Comparison of ENCODE assay signal across 17 mouse cellular contexts in genomic region chr7:133919306-133919705, GRCm38 (mm10).
A peak's percentile ranks its signal among the peaks of the same experiment; 100 is the strongest.
DNase-seq lines count a peak whose midpoint lies in the region; ATAC-seq lines count a peak whose summit lies in the region.
"Had no signal": no experiment of that assay in that cellular context is flagged by ENCODE, and none has a peak within 500 bp of the region (broad histone marks: within the 10 kb centered on the region; RNA-seq: fewer than 3 reads in every experiment).

No protein-coding gene starts in this region.

- no peaks in the 10 kb centered on the region for H3K9me3 ChIP-seq in forebrain, embryonic 11.5 days (ENCODE audit: control insufficient read depth, low read length)
- no peaks in the 10 kb centered on the region for H3K9me3 ChIP-seq in forebrain, embryonic 16.5 days (ENCODE audit: control insufficient read depth, low read length)

- intact Hi-C loops in heart, postnatal 25 days (cut with DNase I), result no loop called here

- no peak overlapping the region for H3K4me3 ChIP-seq in forebrain, embryonic 11.5 days (ENCODE audit: low read depth, low read length)
- H3K4me3 ChIP-seq in forebrain, embryonic 16.5 days (replicated peaks; ENCODE audit: low read length), result no peak overlapping the region

- no peak overlapping the region for H3K4me2 ChIP-seq in forebrain, embryonic 11.5 days (ENCODE audit: low read depth, low read length, severe bottlenecking)
- no peak overlapping the region for H3K4me2 ChIP-seq in forebrain, embryonic 16.5 days (ENCODE audit: low read length)

- WGBS in forebrain, embryonic 11.5 days, result 71% methylated on average over 5 of the region's 5 CpGs
- whole genome bisulfite sequencing in forebrain, embryonic 16.5 days, result 55% methylated on average over 5 of the region's 5 CpGs

- no peaks in the 10 kb centered on the region for H3K36me3 ChIP-seq in forebrain, embryonic 11.5 days (ENCODE audit: control insufficient read depth, insufficient read depth, low read length)
- no peaks in the 10 kb centered on the region for H3K36me3 ChIP-seq in forebrain, embryonic 16.5 days (ENCODE audit: control insufficient read depth, insufficient read depth)
- H3K36me3 ChIP-seq: G1E had no signal

- no peak overlapping the region for H3K27ac ChIP-seq in forebrain, embryonic 11.5 days (ENCODE audit: low read depth, low read length)
- no peak overlapping the region for H3K27ac ChIP-seq in forebrain, embryonic 16.5 days (ENCODE audit: low read length)

- H3K4me1 ChIP-seq in forebrain, embryonic 11.5 days (replicated peaks; ENCODE audit: control insufficient read depth, insufficient read depth, low read length), result no peaks in the 10 kb centered on the region
- no peaks in the 10 kb centered on the region for H3K4me1 ChIP-seq in forebrain, embryonic 16.5 days (replicated peaks; ENCODE audit: control insufficient read depth, insufficient read depth, low read length)

- no peak for ATAC-seq in forebrain, embryonic 11.5 days (replicated peaks; ENCODE audit: low FRiP score)
- no peak for ATAC-seq in forebrain, embryonic 16.5 days
- ATAC-seq: activated CD4-positive, CD25-positive, alpha-beta regulatory T cell, adult 4 months; CD4-positive, CD25-positive, alpha-beta regulatory T cell, adult 4 months; Patski had no signal

- no peak overlapping the region for H3K9ac ChIP-seq in forebrain, embryonic 11.5 days (ENCODE audit: low read length)
- H3K9ac ChIP-seq in forebrain, embryonic 16.5 days (replicated peaks; ENCODE audit: low read depth, low read length), result no peak overlapping the region

- DNase-seq in forebrain, embryonic 11.5 days (ENCODE audit: low spot score), result peak; percentile 27
- peak; percentile 61 for DNase-seq in heart, adult 11 months
- no peak for DNase-seq in heart, postnatal 25 days (ENCODE audit: low spot score)
- peak; percentile 41 for DNase-seq in testis, postnatal 10 days (ENCODE audit: low spot score)
- DNase-seq in testis, postnatal 14 days (ENCODE audit: low spot score), result no peak
- DNase-seq in urinary bladder, adult 2 months (ENCODE audit: low spot score), result peak; percentile 9
- no peak for DNase-seq in urinary bladder, postnatal 36 days (ENCODE audit: low spot score in 2 of 2)
- DNase-seq: adrenal gland, adult 8-10 months; adrenal gland, postnatal 25 days; B cell, adult 2 months; cerebellum, adult 11 months; cerebellum, adult 11-12 months had no signal

- H3K27me3 ChIP-seq in forebrain, embryonic 11.5 days (ENCODE audit: control insufficient read depth, insufficient read depth, low read length), result no peaks in the 10 kb centered on the region
- no peaks in the 10 kb centered on the region for H3K27me3 ChIP-seq in forebrain, embryonic 16.5 days (replicated peaks; ENCODE audit: control insufficient read depth, insufficient read depth, low read length)
- H3K27me3 ChIP-seq: Patski had no signal

Comparison
In these comparisons a context has a peak if more than half of its experiments do, and no peak if none do; other contexts are left out.
1. DNase-seq: peak in forebrain, embryonic 11.5 days (single experiment), heart, adult 11 months (single experiment), testis, postnatal 10 days (single experiment) and urinary bladder, adult 2 months (single experiment); none in heart, postnatal 25 days (single experiment), testis, postnatal 14 days (single experiment) and urinary bladder, postnatal 36 days (0 of 2).